Mouse (Mus musculus) E14TG2a.4 (cell line): ENCODE measurements around the gene Rnaseh2a.

Experiments
- CTCF ChIP-seq: conservative IDR thresholded peaks from 2 replicates; pipeline ENCODE4 v1.5.1; 2014; ENCODE audit warnings: low read length
- POU5F1 ChIP-seq: IDR thresholded peaks from 2 replicates; pipeline ENCODE4 v1.6.1; 2014; ENCODE audit warnings: low read length, borderline replicate concordance

DNA sequence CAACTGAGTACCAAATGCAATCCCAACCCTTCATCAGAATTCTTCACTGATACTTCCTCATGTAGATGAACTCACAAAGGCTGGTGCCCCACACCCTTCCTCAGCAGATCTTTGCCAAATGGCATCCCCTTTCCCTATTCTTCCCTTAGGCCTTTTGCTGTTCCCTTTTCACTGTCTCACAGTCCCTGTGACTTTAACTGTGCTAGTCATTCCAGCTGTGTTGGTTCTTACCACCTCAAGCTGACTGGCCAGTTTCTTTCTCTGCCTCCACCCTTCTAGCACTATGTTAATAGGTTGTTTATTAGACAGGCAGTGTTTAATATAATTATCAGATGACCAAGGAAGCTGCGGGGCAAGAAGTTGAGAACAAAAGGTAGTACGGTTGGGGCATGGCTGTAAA lies 917 bp downstream of the Rnaseh2a start:
- TF ChIP-seq CTCF = no peak
- TF ChIP-seq POU5F1 = no peak
